Mouse (Mus musculus) central nervous system, embryonic 11.5 days (tissue): ENCODE measurements around the gene Nlrp3. TPM values are rescaled to one million over a fixed set of nuclear protein-coding genes. Genes with fewer than 3 reads are reported as not detected.

ENCODE experiments used
- polyA plus RNA-seq: library from polyadenylated mRNA; depleted of rRNA; stranded (reverse); fragments of >200 nt; gene quantifications from 2 replicates; pipeline ENCODE4 v1.2.3, GENCODE M21; 2012; rRNA removed

Nlrp3 gene
- 0.20 and 0.35 TPM in 2 replicates for polyA plus RNA-seq

DNA sequence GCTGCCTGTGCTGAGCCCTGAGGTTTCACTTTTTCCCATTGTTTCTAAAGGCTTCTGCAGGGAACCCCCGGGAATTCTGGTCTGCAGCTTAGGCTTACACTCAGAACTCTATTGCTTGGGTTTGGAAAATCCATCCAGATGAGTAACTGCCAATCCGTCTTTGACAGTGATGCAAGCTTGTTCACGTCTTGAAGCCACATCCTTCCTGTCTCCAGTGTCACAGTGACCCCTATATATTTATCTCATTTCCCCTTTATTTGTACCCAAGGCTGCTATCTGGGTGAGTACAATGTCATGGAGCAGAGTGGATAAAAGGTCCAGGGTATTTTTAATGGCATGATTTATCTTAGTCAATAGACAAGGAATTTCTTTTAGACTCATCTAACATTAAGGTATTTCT is at the start of gene Nlrp3:
Gene Nlrp3 (plus strand): TSS at position 245 of the 400 bp plus-strand sequence.

DNA sequence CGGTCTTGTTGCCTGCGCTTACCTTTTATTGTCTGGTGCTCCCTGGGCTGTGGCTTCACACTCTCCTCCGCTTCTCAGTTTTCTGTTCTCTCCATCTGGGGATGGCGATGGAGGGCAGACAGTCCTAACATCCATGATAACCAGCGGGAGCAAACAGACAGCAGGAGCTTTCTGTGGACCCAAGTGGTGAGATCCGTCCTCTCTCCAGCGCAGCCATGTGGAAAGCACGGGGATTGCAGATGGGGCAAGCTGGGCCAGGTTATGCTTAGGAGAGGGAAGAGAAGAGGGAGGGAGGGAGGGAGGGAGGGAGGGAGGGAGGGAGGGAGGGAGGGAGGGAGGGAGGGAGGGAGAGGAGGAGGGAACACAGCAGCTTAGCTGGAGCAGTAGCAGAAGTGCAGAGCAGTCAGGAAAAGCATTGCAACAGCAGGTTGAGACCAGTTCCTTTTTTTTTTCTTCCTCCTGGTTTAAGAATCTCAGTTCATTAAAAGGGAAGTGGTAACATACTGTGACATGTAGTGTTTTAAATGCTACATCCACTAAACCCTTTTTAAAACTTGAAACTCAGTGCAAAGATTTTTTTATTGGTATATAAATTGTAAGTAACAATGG is 14.8 kb upstream of the Nlrp3 start, which contains the start of gene Zkscan17:
Gene Zkscan17 (minus strand): TSS at position 280 of the 609 bp plus-strand sequence.

DNA sequence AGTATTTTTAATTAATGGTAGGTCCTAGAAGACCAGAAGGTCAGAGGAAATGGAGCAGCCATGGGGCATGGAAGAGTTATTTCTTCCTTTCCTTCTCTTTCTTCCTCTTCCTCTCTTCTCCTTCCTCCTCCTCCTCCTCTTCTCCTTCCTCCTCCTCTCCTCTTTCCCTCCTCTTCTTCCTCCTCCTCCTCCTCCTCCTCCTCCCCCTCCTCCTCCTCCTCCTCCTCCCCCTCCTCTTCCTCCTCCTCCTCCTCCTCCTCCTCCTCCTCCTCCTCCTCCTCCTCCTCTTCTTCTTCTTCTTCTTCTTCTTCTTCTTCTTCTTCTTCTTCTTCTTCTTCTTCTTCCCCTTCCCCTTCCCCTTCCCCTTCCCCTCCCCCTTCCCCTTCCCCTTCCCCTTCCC is 34.8 kb downstream of the Nlrp3 start, which contains the start of gene Olfr222:
Gene Olfr222 (minus strand): TSS at position 101 of the 400 bp plus-strand sequence.

DNA sequence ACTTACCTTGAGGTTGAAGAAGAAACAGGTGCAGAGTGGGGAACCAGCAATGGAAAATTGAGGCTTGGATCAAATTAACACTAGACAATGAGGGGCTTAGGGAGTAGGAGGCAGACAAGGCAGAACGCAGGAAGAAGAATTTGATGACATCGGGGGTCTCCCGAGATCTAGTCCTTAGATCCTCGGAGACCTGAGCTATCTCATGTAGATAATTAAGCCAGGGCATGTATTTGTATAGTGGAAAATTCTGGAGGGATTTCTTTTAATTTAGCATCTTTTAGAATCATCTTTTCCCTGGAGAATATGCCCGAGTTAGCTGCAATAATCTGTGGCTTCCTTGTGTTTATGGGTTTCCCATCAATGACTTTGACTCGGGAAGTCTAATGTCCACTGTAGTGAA is 51.8 kb downstream of the Nlrp3 start, which contains the start of gene Olfr223:
Gene Olfr223 (minus strand): TSS at position 101 of the 400 bp plus-strand sequence.

Other genes with a start within 250 kb of the Nlrp3 start
- 5.0 and 5.1 TPM in 2 replicates for gene Wnt9a, start 234.6 kb upstream of the Nlrp3 start, polyA plus RNA-seq
- 0.12 TPM in 1 of 2 replicates, not detected in the other for gene Prss38, start 165.9 kb upstream of the Nlrp3 start, polyA plus RNA-seq
- gene Jmjd4, start 91.5 kb upstream of the Nlrp3 start, polyA plus RNA-seq = 12.6 and 15.1 TPM in 2 replicates
- 91.0 and 108 TPM in 2 replicates for gene Snap47, start 90.4 kb upstream of the Nlrp3 start, polyA plus RNA-seq
- gene Zfp867, start 69.1 kb upstream of the Nlrp3 start, polyA plus RNA-seq = 4.5 and 7.4 TPM in 2 replicates
- 21.5 and 24.5 TPM in 2 replicates for gene Zkscan17, start 14.8 kb upstream of the Nlrp3 start, polyA plus RNA-seq
- not detected in 2 replicates for gene Olfr222, start 34.7 kb downstream of the Nlrp3 start, polyA plus RNA-seq
- gene Olfr223, start 51.7 kb downstream of the Nlrp3 start, polyA plus RNA-seq = not detected in 2 replicates
- 105 and 117 TPM in 2 replicates for gene Mprip, start 119.7 kb downstream of the Nlrp3 start, polyA plus RNA-seq
- gene Pld6, start 246.1 kb downstream of the Nlrp3 start, polyA plus RNA-seq = 1.8 and 2.3 TPM in 2 replicates